Mouse (Mus musculus) naive thymus-derived CD4-positive, alpha-beta T cell, adult 2 months (primary cell): ENCODE measurements around the gene Klk15.
"Not testable (repeated sequence)": the region's sequence is repeated elsewhere in the genome, so short reads cannot be mapped to it uniquely, and the experiment has no call there.

ENCODE experiments used
- DNase-seq: peaks from one replicate; pipeline ENCODE4 v3.0.0-alpha.2; 2011; ENCODE audit warnings: low read depth

Gene Klk15

GRCm38 (mm10) chr7:43933440-43933839 is at the start of gene Klk15:
Klk15 (plus strand) TSS chr7:43933740.
- no peak for DNase-seq

GRCm38 (mm10) chr7:43891365-43891764 is 42.2 kb upstream of the Klk15 start:
- DNase-seq: no peak

DNA sequence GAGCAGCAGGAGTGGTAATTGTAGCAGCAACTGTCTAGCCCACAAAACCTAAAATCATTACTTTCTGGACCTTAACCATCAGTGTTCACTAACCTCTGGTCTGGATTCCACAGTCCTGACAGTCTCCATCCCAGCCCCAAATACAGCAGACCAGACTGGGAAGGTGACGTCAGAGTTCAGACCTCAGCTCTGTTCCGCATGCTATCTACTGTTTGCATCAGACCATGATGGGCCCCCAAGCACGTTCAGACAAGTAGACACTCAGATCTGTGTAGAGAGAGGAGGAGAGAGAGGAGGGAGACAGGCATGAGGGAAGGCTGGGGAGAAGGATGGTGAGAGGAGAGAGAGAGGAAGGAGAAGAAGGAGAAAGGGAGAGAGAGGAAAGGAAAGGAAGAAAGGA is 41.8 kb upstream of the Klk15 start:
- DNase-seq: no peak

- DNase-seq: peak; percentile 79
Measured at GRCm38 (mm10) chr7:43894836-43895235, 38.7 kb upstream of the Klk15 start.

GRCm38 (mm10) chr7:43914821-43915220 is 18.7 kb upstream of the Klk15 start:
- DNase-seq: no peak

- no peak for DNase-seq
Measured at GRCm38 (mm10) chr7:43918426-43918825, 15.1 kb upstream of the Klk15 start.

DNA sequence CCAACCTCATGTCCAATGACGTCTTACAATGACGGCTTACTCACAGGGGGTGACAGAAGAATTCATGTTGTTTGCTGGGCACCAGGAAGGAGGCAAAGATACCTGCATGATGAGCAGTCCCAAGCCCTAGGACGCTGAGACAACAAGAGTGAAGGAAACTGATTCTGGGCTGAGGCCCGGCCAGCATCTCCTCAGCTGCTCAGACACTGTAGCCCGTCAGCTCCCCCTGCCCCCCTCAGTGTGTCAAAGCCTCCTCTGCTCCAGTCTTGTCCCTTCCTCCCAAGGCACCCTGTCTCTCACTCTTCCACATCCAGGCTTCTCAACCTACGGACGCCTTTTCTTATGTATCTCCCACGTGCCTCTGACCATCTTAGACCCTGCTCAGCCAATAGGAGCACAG is 14.7 kb upstream of the Klk15 start:
- DNase-seq: no peak

- DNase-seq: peak; percentile 50
Measured at GRCm38 (mm10) chr7:43919559-43920451, 13.7 kb upstream of the Klk15 start.

- DNase-seq: no peak
Measured at GRCm38 (mm10) chr7:43920582-43920981, 13.0 kb upstream of the Klk15 start.

DNA sequence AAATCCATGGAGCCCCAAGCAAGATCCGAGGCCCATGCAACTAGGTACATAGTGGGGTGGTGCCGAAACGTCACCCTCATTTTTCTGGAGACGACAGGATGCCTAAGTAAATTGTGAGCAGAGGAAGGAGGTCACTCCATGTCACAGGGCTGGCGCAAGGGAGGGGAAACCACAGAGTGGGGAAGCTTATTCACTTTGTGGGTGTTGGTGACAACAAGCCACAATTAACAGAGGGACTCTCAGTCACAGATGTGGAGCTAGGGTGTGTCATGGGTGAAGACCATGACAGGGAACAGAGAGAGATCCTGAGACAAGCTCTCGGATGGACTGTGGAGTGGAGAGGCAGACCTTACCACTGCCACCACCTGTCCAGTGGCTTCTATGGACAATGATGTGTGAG is 12.5 kb upstream of the Klk15 start:
- DNase-seq: no peak

DNA sequence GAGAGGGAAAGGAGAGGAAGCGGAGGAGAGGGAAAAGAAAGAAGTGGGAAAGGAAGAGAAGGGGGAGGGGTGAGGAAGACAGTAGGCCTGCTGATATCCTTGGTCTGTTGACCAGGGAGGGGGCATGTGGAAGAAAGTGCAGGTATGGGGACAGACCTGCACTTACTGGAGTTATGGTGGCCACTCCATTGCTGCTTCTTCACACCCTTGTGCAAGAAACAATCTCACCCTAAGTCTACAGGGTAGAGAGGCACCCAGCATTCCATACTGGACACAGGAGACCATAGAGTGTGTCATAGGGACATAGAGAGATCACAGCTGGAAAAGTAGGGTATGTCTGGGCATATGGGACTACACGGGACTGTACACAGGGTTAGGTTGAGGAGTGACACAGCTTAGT is 11.6 kb upstream of the Klk15 start:
- DNase-seq: no peak

- peak; percentile 7 for DNase-seq
Measured at GRCm38 (mm10) chr7:43925985-43926384, 7.6 kb upstream of the Klk15 start.

DNA sequence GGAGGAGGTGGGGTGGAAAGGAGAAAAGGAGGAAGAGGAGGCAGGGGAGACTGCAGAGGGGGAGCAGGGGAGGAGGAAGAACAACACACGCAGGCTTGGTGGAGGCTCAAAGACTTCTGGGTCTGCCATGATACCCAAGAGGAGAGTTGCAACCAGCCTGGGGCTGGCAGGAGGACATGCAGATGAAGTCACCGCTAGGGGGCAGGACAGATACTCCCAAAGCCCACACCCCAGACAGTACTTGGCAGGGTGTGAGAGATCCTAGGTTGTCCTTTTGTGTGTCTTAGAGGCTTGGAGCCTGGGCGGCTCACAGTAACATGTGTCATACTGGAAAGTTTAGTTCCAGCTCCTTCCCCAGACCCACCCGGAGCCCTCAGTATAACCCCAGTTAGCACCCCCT is 5.0 kb upstream of the Klk15 start:
- DNase-seq: peak; percentile 11

DNA sequence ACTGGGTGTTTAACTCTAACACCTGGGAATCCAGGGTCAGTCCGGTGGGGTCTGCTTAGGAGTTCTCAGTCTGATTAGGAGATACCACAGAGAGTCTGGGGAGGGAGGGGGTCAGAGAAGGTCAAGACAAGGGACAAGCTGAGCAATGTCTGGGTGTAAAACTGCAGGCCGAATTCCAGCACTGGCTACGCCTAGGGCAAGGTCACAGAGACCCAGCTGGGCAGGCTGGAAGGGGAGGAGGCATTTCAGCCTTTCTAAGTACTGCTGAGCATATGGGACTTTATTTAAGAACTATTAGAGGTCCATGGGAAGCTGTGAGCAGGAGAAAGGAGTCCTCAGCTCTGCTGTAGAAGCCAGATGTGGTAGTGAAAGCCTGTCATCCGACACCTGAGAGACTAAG is 1.2 kb upstream of the Klk15 start:
- DNase-seq: no peak

DNA sequence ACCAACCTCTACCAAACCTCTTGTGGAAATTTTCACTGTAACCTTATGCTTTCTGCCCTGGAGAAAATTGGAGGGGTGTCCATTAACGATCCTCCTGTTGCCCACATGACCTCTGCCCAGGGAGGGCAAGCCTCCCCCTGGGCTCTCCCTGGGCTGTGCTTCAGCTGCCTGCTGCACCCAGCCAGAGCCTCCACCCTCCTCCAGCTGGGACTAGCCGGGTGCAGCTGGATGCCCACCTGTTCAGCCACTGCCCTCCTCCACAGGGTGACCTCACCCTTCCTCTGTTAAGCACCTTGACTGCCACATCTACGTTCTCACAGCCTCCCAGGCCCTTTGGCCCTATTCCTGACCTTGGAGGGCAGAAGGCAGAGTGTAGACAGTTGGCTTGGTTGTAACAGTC is 1.2 kb downstream of the Klk15 start:
- no peak for DNase-seq

GRCm38 (mm10) chr7:43936551-43936950 is 3.0 kb downstream of the Klk15 start:
- no peak for DNase-seq

- not testable (repeated sequence) for DNase-seq
Measured at GRCm38 (mm10) chr7:43942293-43942692, 8.8 kb downstream of the Klk15 start.

DNA sequence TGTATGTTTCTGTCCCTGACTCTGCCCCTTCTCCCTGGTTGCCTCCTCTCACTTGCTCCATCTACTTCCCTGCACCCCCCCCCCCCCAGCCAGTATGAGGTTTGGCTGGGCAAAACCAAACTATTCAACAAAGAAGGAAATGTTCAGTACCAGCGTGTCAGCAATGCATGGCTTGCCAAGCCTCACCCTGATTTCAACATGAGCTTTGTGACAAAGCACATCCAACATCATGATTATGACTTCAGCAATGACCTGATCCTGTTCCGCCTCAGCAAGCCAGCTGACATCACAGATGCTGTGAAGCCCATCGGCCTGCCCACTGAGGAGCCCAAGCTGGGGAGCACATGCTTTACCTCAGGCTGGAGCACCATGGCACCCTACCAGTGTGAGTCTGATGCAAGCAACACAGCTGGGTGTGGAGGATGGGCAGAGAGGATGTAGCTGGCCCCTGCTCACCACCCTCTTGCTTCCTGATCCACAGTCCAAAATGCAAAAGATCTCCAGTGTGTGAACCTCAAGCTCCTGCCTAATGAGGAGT is 11.3 kb downstream of the Klk15 start:
- no peak for DNase-seq

- DNase-seq: no peak
Measured at GRCm38 (mm10) chr7:43950364-43950763, 16.8 kb downstream of the Klk15 start, which contains the start of gene Klk1b8. Klk1b8 (plus strand) TSS chr7:43950664.

DNA sequence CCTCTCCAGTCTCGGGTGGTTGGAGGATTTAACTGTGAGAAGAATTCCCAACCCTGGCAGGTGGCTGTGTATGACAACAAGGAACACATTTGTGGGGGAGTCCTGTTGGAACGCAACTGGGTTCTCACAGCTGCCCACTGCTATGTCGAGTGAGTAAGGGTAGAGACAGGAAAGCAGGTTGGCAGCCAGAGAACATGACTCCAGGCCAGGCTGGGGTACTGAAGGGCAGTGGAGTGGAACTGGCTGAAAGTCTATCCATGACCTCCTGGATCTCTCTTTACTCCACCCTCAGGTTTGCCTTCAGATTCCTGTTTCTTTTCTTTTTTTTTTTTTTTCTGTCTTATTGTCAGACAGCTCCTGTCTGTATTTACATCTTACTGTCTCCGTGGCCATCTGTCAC is 19.2 kb downstream of the Klk15 start:
- DNase-seq: no peak

- no peak for DNase-seq
Measured at GRCm38 (mm10) chr7:43966451-43966850, 32.9 kb downstream of the Klk15 start, which contains the start of gene Klk1b1. Klk1b1 (plus strand) TSS chr7:43966751.

DNA sequence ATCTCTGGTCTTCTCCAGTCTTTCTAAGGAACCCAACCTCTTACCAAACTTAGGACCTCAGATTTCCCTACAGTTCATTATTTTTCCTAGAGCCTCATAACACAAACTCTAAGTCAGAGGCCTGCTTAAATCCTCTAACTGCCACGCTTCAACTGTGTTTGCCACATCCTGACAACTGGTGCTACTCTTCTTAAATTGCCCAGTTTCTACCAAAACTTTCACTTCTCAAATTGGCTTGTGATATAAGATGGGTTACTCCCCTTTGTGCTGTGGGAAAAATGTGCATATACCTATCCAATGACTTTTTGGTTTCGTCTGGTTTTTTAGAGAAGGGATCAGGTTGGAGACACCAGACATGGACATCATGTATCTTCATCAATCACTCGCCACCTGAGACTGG is 33.5 kb downstream of the Klk15 start:
- no peak for DNase-seq

DNA sequence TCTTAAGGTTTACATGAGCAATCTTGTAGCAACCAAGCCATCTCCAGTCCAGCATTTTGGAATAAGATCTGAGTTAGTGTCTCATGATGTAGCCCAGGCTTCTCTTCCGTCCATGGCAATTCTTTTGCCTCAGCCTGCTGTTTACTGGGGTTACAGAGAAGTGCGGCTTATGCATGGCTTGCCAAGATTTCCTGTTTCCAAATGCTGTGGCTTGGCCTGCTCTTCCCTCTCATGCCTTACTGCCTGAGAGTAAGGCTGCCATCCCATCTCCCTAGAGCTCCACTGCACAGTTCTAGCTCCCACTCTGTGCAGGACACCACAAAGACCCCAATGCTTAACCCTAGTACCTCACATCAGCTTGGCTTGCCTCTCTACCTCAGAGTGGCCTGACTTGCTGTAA is 34.1 kb downstream of the Klk15 start:
- no peak for DNase-seq

DNA sequence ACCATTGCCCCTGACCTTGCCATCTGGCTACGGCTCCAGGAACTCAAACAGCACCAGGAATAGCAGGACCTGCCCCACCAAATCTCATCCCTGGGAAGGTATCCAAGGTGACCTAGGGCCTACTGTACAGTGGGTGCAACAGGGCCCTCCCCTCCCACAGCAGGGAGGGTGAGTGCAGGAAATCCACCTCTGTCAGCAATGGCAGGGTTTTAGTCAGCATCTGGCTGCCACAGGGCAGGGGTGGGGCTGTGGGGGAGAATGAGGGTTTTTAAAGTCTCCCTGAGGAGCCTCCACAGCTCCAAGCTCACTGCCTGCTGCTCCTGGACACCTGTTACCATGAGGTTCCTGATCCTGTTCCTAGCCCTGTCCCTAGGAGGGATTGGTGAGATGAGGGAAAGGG is 42.2 kb downstream of the Klk15 start, which contains the start of gene Klk1b9:
TSS of gene Klk1b9 (plus strand) at position 301 of the 400 bp plus-strand sequence.
- DNase-seq: not testable (repeated sequence)
